Mouse (Mus musculus): ENCODE measurements around the gene Ppil4. TPM values are rescaled to one million over a fixed set of nuclear protein-coding genes. Genes with fewer than 3 reads are reported as not detected.

The Ppil4 gene
- total and polyA plus RNA-seq, 3 experiments = 30.5 to 86.3 (median 34.7) TPM

DNA sequence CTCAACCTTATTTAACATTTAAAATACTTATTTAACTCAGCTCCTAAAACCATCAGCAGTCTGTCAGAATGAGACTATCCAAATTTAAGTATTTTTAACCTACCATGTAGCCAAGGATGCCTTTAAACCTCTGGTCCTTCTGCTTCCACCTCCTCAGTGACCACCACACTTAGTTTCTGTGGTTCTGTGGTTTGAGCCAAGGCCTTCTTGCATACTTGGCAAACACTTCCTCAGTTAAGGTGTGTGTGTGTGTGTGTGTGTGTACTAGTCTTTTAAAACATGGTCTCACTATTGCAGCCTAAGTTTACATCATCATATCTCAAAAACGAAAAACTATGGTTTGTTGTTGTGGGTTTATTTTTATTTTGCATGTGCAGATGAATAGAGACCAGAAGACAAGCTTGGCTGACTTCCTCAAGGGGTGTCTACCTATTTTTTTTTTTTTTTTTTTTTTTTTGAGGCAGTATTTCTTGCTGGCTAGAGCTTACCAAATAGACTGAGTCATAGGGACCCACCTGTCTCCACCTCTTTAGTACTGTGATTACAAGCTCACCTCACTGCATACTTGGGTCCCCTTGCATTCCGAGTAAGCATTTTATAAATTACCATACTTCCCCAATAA lies 9.9 kb downstream of the Ppil4 start:
- Histone ChIP-seq H3K9ac (ENCODE audit: control insufficient read depth, low read depth, low read length, poor library complexity, severe bottlenecking) (no peak overlapping the region), H3K4me1 (ENCODE audit: control insufficient read depth in 1 of 2, insufficient read depth in 2 of 2, low read length in 2 of 2) (peaks cover 0 to 8% of the 10 kb centered on the region in 2 experiments; a peak in 2 of 4 replicates), H3K4me3 (ENCODE audit: control insufficient read depth in 1 of 2, insufficient read depth in 1 of 2, low read depth in 2 of 2, low read length in 2 of 2) (no peak overlapping the region), H3K36me3 (ENCODE audit: control insufficient read depth in 1 of 2, insufficient read depth in 2 of 2, low read length in 2 of 2) (peaks cover 6 to 54% of the 10 kb centered on the region in 2 experiments), H3K27ac (ENCODE audit: control insufficient read depth, low read depth, low read length) (no peak overlapping the region), H3K27me3 (ENCODE audit: control insufficient read depth in 1 of 2, insufficient read depth in 2 of 2, low read length in 2 of 2) (no peaks in the 10 kb centered on the region), H3K79me2 (ENCODE audit: control insufficient read depth, insufficient read depth, low read length, poor library complexity) (no peaks in the 10 kb centered on the region), H3K9me3 (replicated peaks; ENCODE audit: insufficient read depth, low read length) (no peaks in the 10 kb centered on the region)
- no peak for DNase-seq (ENCODE audit: low read depth, low spot score)
- TF ChIP-seq UBTF (IDR thresholded peaks at IDR 0.05; ENCODE audit: borderline replicate concordance, insufficient read depth, low read depth, low read length) (no peak), ZNF384 (IDR thresholded peaks at IDR 0.05; ENCODE audit: low read depth, low read length) (peak; percentile 79), EP300 (IDR thresholded peaks at IDR 0.05; ENCODE audit: low read depth in 1 of 2, low read length in 2 of 2) (no peak)

GRCm38 (mm10) chr10:7809937-7810336 lies 17.2 kb downstream of the Ppil4 start:
- peaks cover 0 to 26% of the 10 kb centered on the region in 2 experiments; a peak in 2 of 4 replicates for H3K36me3 ChIP-seq (ENCODE audit: control insufficient read depth in 1 of 2, insufficient read depth in 2 of 2, low read length in 2 of 2)
- H3K27me3 ChIP-seq (ENCODE audit: control insufficient read depth in 1 of 2, insufficient read depth in 2 of 2, low read length in 2 of 2) = no peaks in the 10 kb centered on the region
- H3K9ac ChIP-seq (ENCODE audit: control insufficient read depth, low read depth, low read length, poor library complexity, severe bottlenecking) = no peak overlapping the region
- no peaks in the 10 kb centered on the region for H3K9me3 ChIP-seq (replicated peaks; ENCODE audit: insufficient read depth, low read length)
- no peak for TF ChIP-seq TCF12 (IDR thresholded peaks at IDR 0.05; ENCODE audit: low read depth, low read length)
- peak; percentile 74 for TF ChIP-seq ZNF384 (IDR thresholded peaks at IDR 0.05; ENCODE audit: low read depth, low read length)
- peak; percentile 41 for TF ChIP-seq ZC3H11A (IDR thresholded peaks at IDR 0.05; ENCODE audit: low read depth, low read length)
- peak; percentile 61 for TF ChIP-seq RAD21 (IDR thresholded peaks at IDR 0.05; ENCODE audit: low read depth, low read length)
- peak; percentile 41 to 75 (median 71) for TF ChIP-seq CTCF (IDR thresholded peaks at IDR 0.05 in 2 of 3, conservative IDR thresholded peaks at IDR 0.05 in 1 of 3; ENCODE audit: control insufficient read depth in 1 of 3, insufficient read depth in 1 of 3, low read depth in 2 of 3, low read length in 3 of 3, poor library complexity in 1 of 3, severe bottlenecking in 1 of 3)
- peak; percentile 67 for TF ChIP-seq SMC3 (IDR thresholded peaks at IDR 0.05; ENCODE audit: low read depth, low read length)
- TF ChIP-seq MYC (IDR thresholded peaks at IDR 0.05; ENCODE audit: low read depth, low read length) = no peak
- H3K4me3 ChIP-seq (ENCODE audit: control insufficient read depth in 1 of 2, insufficient read depth in 1 of 2, low read depth in 2 of 2, low read length in 2 of 2) = no peak overlapping the region
- H3K27ac ChIP-seq (ENCODE audit: control insufficient read depth, low read depth, low read length) = no peak overlapping the region
- DNase-seq (ENCODE audit: low read depth, low spot score) = peak; percentile 77
- no peaks in the 10 kb centered on the region for H3K4me1 ChIP-seq (ENCODE audit: control insufficient read depth in 1 of 2, insufficient read depth in 2 of 2, low read length in 2 of 2)
- H3K79me2 ChIP-seq (ENCODE audit: control insufficient read depth, insufficient read depth, low read length, poor library complexity) = no peaks in the 10 kb centered on the region

DNA sequence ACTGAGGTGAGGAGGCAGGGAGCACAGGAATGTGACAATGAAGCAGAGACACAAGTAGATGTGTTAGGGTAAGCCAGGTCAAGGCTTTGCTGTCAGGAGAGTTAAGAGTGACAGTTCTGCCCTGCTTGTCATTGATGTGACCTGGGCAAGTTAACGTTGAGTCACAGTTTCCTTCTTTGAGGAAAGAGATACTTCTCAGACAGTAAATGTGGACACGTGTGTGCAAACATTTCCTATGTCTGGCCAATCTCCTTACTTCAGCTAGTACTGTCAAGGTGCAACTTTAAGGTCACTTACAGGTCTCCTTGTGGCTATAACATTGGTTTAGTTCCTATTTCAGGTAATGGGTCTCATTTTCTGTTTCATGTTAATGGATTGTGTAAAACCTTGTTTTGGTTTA lies 23.8 kb downstream of the Ppil4 start:
- Histone ChIP-seq H3K9me3 (replicated peaks; ENCODE audit: insufficient read depth, low read length) (no peaks in the 10 kb centered on the region), H3K79me2 (ENCODE audit: control insufficient read depth, insufficient read depth, low read length, poor library complexity) (no peaks in the 10 kb centered on the region), H3K4me1 (ENCODE audit: control insufficient read depth in 1 of 2, insufficient read depth in 2 of 2, low read length in 2 of 2) (no peaks in the 10 kb centered on the region; a peak in 1 of 4 replicates), H3K9ac (ENCODE audit: control insufficient read depth, low read depth, low read length, poor library complexity, severe bottlenecking) (no peak overlapping the region), H3K27me3 (ENCODE audit: control insufficient read depth in 1 of 2, insufficient read depth in 2 of 2, low read length in 2 of 2) (no peaks in the 10 kb centered on the region), H3K27ac (ENCODE audit: control insufficient read depth, low read depth, low read length) (no peak overlapping the region), H3K36me3 (ENCODE audit: control insufficient read depth in 1 of 2, insufficient read depth in 2 of 2, low read length in 2 of 2) (peaks cover 2 to 16% of the 10 kb centered on the region in 2 experiments; a peak in 3 of 4 replicates), H3K4me3 (ENCODE audit: control insufficient read depth in 1 of 2, insufficient read depth in 1 of 2, low read depth in 2 of 2, low read length in 2 of 2) (no peak overlapping the region)
- TF ChIP-seq MAFK (IDR thresholded peaks at IDR 0.05; ENCODE audit: borderline replicate concordance, low read depth, low read length) (no peak), MYB (IDR thresholded peaks at IDR 0.05; ENCODE audit: low read depth, low read length) (no peak), MAZ (IDR thresholded peaks at IDR 0.05; ENCODE audit: low read depth, low read length) (no peak), ZC3H11A (IDR thresholded peaks at IDR 0.05; ENCODE audit: low read depth, low read length) (no peak), SMC3 (IDR thresholded peaks at IDR 0.05; ENCODE audit: low read depth, low read length) (no peak), USF1 (IDR thresholded peaks at IDR 0.05; ENCODE audit: low read depth, low read length) (no peak), TAL1 (IDR thresholded peaks at IDR 0.05; ENCODE audit: low read length) (no peak), GABPA (IDR thresholded peaks at IDR 0.05; ENCODE audit: low read depth, low read length) (no peak), ZNF384 (IDR thresholded peaks at IDR 0.05; ENCODE audit: low read depth, low read length) (no peak), UBTF (IDR thresholded peaks at IDR 0.05; ENCODE audit: borderline replicate concordance, insufficient read depth, low read depth, low read length) (no peak), NRF1 (IDR thresholded peaks at IDR 0.05; ENCODE audit: insufficient read depth, low read depth, low read length, poor library complexity, severe bottlenecking) (no peak), MAX (IDR thresholded peaks at IDR 0.05; ENCODE audit: low read length) (no peak), NELFE (IDR thresholded peaks at IDR 0.05; ENCODE audit: low read depth, low read length) (no peak), ETS1 (IDR thresholded peaks at IDR 0.05; ENCODE audit: low read depth, low read length) (no peak), POLR2AphosphoS2 (IDR thresholded peaks at IDR 0.05; ENCODE audit: low read length) (no peak), ZKSCAN1 (IDR thresholded peaks at IDR 0.05; ENCODE audit: low read depth, low read length) (no peak), TCF12 (IDR thresholded peaks at IDR 0.05; ENCODE audit: low read depth, low read length) (no peak), ZMIZ1 (IDR thresholded peaks at IDR 0.05; ENCODE audit: low read depth, low read length) (no peak), BHLHE40 (IDR thresholded peaks at IDR 0.05; ENCODE audit: borderline replicate concordance, low read depth, low read length) (no peak)
- DNase-seq (ENCODE audit: low read depth, low spot score) = no peak
